Mouse (Mus musculus) bone marrow macrophage, adult 2 months (primary cell): ENCODE data around the gene Gsdma3.

Experiments
- CTCF ChIP-seq: IDR thresholded peaks from 2 replicates; pipeline ENCODE4 v1.5.1; 2012; ENCODE audit warnings: low read depth, mild to moderate bottlenecking, low read length, moderate library complexity
- POLR2A ChIP-seq: IDR thresholded peaks from 2 replicates; pipeline ENCODE4 v1.6.1; 2012; ENCODE audit warnings: mild to moderate bottlenecking, low read depth, low read length, borderline replicate concordance

DNA sequence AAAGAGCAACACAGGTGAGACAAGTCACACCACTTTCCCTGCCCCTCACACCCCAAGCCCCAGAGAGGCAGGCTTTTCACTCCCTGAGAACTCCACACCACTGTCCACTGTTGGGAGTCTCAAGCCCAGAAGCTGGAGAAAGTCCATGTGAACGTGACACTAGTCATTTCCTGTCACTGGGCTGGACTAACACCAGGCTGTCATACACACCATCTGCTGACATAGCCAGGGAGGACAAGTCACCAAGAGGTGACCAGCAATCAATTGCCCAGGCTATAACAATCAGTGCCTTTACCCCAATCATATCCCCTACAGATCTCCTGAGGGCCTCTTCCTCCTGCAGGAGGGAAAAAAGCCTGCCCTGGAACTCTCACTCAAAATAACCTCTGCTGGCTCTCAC, 42.0 kb upstream of the Gsdma3 start:
- TF ChIP-seq CTCF (no peak), POLR2A (no peak)
